Mouse (Mus musculus): Measurements from ENCODE around the gene Apol6. TPM values are rescaled to one million over a fixed set of nuclear protein-coding genes. Genes with fewer than 3 reads are reported as not detected.

Apol6 gene
- polyA plus RNA-seq, 1 experiment: 4.8 TPM

DNA sequence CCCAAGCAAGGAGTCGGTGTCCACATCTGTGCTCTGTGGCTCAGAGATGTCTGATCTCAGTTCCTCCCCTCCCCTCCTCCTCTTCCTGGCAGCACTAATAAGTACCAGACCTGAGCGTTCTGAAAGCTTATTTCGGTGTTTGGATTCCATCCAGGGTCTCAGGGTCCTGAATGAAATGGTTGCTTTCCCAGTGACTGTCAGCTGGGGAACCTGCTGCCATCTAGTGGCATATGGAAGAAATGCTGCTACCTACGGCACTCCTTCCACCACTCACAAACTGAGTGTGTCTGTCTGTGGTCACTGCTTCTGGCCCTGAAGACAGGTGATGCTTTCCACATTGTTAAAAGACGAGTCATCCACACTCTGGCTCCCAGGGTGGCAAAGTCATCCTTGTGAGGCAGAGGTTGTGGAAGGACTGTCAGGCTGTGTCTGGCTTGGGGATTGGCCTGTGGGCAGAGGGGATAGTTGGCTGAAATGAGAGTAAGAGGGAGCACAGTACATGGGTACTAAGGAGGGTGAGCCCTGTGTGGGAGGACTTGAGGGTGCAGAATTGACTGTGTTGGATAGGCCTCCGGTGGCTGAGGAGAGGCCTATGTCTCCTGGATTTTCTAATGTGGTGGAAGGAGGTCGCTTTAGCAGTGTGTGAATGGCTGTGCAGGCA lies 15.1 kb upstream of the Apol6 start:
- H3ac ChIP-seq (ENCODE audit: control insufficient read depth, insufficient read length): no peak overlapping the region
- TF ChIP-seq MYOG (IDR thresholded peaks at IDR 0.05; ENCODE audit: control insufficient read depth in 1 of 3, insufficient read depth in 1 of 3, insufficient read length in 2 of 3, low read depth in 2 of 3): peak in 1 of 3 experiments; percentile 92
- no peak for TF ChIP-seq MAX (IDR thresholded peaks at IDR 0.05; ENCODE audit: low read depth)
- TF ChIP-seq SRF (IDR thresholded peaks at IDR 0.05; ENCODE audit: control insufficient read depth, insufficient read length, low read depth): no peak
- peak; percentile 51 for TF ChIP-seq TCF12 (IDR thresholded peaks at IDR 0.05; ENCODE audit: insufficient read depth, poor library complexity, severe bottlenecking)
- TF ChIP-seq MYOD1 (IDR thresholded peaks at IDR 0.05; ENCODE audit: control insufficient read depth in 1 of 3, insufficient read length in 2 of 3, low read depth in 2 of 3): peak in 2 of 3 experiments; percentile 93 to 97
- no peak for TF ChIP-seq REST (IDR thresholded peaks at IDR 0.05; ENCODE audit: insufficient read depth, insufficient read length)
- peak; percentile 38 for TF ChIP-seq POLR2A (IDR thresholded peaks at IDR 0.05; ENCODE audit: insufficient read length, low read depth)
- no peak for TF ChIP-seq POLR2AphosphoS2 (IDR thresholded peaks at IDR 0.05; ENCODE audit: insufficient read length, low read depth)
- peak; percentile 37 for TF ChIP-seq TCF3 (IDR thresholded peaks at IDR 0.05; ENCODE audit: insufficient read length, low read depth)
- no peak for TF ChIP-seq CEBPB (IDR thresholded peaks at IDR 0.05; ENCODE audit: insufficient read depth, poor library complexity, severe bottlenecking)
- no peak for TF ChIP-seq E2F4 (IDR thresholded peaks at IDR 0.05; ENCODE audit: insufficient read depth)
- TF ChIP-seq USF1 (IDR thresholded peaks at IDR 0.05; ENCODE audit: low read depth): no peak
- no peaks in the 10 kb centered on the region for H3K27me3 ChIP-seq (ENCODE audit: control insufficient read depth, insufficient read depth, insufficient read length)
- H3K4me2 ChIP-seq (ENCODE audit: low read depth): peak overlapping the region; percentile 43
- no peak overlapping the region for H3K4me3 ChIP-seq
- H3K79me2 ChIP-seq (ENCODE audit: control insufficient read depth, insufficient read depth): no peaks in the 10 kb centered on the region
- H3K36me3 ChIP-seq (ENCODE audit: control insufficient read depth, insufficient read depth): no peaks in the 10 kb centered on the region

DNA sequence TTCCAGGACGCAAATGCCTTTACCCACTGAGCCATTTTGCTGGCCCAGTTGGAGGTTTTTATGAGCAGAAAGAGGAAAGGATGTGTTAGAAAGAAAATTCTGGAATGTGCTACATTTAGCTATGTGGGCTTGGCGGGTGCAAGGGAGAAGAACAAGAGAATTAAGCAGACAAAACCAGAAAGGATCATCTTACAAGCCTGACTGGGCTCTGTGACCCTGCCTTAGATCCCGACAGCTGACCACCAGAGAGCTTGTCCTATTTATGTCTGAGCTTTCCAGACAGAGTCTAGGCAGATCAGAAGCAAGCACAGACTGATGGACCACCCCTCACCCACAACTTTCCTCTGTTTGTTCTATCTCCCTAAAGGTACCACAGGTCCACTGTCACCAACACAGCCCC lies 13.3 kb upstream of the Apol6 start:
- Histone ChIP-seq H3K79me2 (ENCODE audit: control insufficient read depth, insufficient read depth) (no peaks in the 10 kb centered on the region), H3K36me3 (ENCODE audit: control insufficient read depth, insufficient read depth) (no peaks in the 10 kb centered on the region), H3K4me2 (ENCODE audit: low read depth) (peak overlapping the region; percentile 64), H3K4me3 (no peak overlapping the region), H3K27me3 (ENCODE audit: control insufficient read depth, insufficient read depth, insufficient read length) (no peaks in the 10 kb centered on the region), H3ac (ENCODE audit: control insufficient read depth, insufficient read length) (no peak overlapping the region)
- TF ChIP-seq SRF (IDR thresholded peaks at IDR 0.05; ENCODE audit: control insufficient read depth, insufficient read length, low read depth) (no peak), MYOG (IDR thresholded peaks at IDR 0.05; ENCODE audit: control insufficient read depth in 1 of 3, insufficient read depth in 1 of 3, insufficient read length in 2 of 3, low read depth in 2 of 3) (peak in 2 of 3 experiments; percentile 45 to 69), TCF12 (IDR thresholded peaks at IDR 0.05; ENCODE audit: insufficient read depth, poor library complexity, severe bottlenecking) (peak; percentile 64), MYOD1 (IDR thresholded peaks at IDR 0.05; ENCODE audit: control insufficient read depth in 1 of 3, insufficient read length in 2 of 3, low read depth in 2 of 3) (peak; percentile 44 to 66 (median 64))

DNA sequence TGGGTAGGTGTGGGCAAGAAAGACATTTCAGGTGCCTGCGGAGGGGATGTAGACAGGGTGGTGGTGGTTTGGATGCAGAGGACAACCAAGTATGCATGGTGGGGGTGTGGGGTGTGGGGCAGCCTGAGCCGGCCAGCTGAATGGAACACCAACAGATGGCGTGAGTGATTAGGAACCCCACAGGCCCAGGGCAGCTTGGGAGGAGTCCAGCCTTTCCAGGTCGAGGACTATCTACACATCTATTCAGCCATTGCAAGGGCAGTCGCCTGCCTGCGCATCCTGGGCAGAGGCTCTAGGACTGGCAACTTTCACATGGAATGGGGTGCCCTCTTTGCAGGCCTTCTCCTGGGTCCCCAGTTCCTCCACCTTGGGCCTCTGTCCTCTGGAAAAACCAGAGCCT lies 10.0 kb upstream of the Apol6 start:
- Histone ChIP-seq H3ac (ENCODE audit: control insufficient read depth, insufficient read length) (no peak overlapping the region), H3K79me2 (ENCODE audit: control insufficient read depth, insufficient read depth) (no peaks in the 10 kb centered on the region), H3K4me3 (no peak overlapping the region), H3K36me3 (ENCODE audit: control insufficient read depth, insufficient read depth) (no peaks in the 10 kb centered on the region), H3K27me3 (ENCODE audit: control insufficient read depth, insufficient read depth, insufficient read length) (no peaks in the 10 kb centered on the region), H3K4me2 (ENCODE audit: low read depth) (no peak overlapping the region)
- TF ChIP-seq MYOG (IDR thresholded peaks at IDR 0.05; ENCODE audit: control insufficient read depth in 1 of 3, insufficient read depth in 1 of 3, insufficient read length in 2 of 3, low read depth in 2 of 3) (peak in 1 of 3 experiments; percentile 26), MYOD1 (IDR thresholded peaks at IDR 0.05; ENCODE audit: control insufficient read depth in 1 of 3, insufficient read length in 2 of 3, low read depth in 2 of 3) (peak in 1 of 3 experiments; percentile 44), USF1 (IDR thresholded peaks at IDR 0.05; ENCODE audit: low read depth) (no peak)

DNA sequence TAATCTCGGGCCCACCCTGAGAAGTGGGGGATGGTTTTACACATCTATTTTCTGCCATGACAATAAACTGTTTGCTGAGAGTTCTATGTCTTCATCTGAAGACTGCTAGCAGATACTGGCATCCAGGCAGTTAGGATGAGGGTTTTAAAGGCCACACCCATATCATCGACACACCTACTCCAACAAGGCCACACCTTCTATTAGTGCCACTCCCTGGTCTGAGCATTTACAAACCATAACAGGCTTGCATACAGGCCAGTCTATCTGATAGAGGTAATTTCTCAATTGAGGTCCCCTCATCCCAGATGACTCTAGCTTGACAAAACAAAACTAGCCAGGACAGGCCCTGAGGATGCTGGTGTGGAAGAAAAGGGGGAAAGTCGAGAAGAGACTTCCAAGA lies 8.9 kb upstream of the Apol6 start:
- TF ChIP-seq SRF (IDR thresholded peaks at IDR 0.05; ENCODE audit: control insufficient read depth, insufficient read length, low read depth) (peak; percentile 54), POLR2A (IDR thresholded peaks at IDR 0.05; ENCODE audit: insufficient read length, low read depth) (no peak)
- no peak overlapping the region for H3ac ChIP-seq (ENCODE audit: control insufficient read depth, insufficient read length)
- H3K27me3 ChIP-seq (ENCODE audit: control insufficient read depth, insufficient read depth, insufficient read length): no peaks in the 10 kb centered on the region
- H3K36me3 ChIP-seq (ENCODE audit: control insufficient read depth, insufficient read depth): no peaks in the 10 kb centered on the region
- H3K79me2 ChIP-seq (ENCODE audit: control insufficient read depth, insufficient read depth): no peaks in the 10 kb centered on the region
- peak overlapping the region; percentile 98 for H3K4me2 ChIP-seq (ENCODE audit: low read depth)
- H3K4me3 ChIP-seq: peak overlapping the region; percentile 1

DNA sequence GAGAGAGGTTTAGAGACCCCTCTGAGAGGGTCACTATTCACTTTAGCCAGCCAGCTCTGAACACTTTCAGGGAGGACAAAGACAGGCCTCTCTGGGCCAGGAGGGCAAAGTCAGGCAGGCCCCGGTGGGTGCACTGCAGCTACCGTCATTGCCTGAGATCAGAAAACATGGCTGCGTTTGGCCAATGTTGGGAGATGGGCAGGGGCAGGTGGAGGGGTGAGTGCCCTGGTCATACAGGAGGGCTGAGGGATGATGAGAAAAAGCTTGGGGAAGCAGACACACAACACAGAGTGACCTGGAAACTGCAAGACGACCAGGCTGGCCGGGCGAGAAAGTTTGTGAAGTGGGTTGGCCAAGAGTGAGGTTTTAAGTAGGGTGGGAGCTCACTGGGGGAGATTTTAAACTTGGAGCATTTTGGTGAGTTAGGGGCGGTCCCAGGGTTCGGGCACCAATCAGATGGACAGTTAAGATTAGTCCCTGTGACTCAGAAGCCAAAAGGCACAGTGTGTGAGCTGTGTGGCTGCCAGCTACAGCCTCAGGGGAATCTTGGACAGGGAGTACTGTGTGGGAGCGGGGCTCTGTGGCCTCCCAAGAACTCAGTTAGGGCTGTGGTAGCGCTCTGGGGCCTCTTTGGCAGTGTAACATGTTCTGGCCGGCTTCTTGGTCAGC lies 8.1 kb upstream of the Apol6 start:
- Histone ChIP-seq H3K4me3 (peak overlapping the region; percentile 1), H3K36me3 (ENCODE audit: control insufficient read depth, insufficient read depth) (no peaks in the 10 kb centered on the region), H3ac (ENCODE audit: control insufficient read depth, insufficient read length) (peak overlapping the region; percentile 5), H3K4me2 (ENCODE audit: low read depth) (peak overlapping the region; percentile 98), H3K27me3 (ENCODE audit: control insufficient read depth, insufficient read depth, insufficient read length) (no peaks in the 10 kb centered on the region), H3K79me2 (ENCODE audit: control insufficient read depth, insufficient read depth) (no peaks in the 10 kb centered on the region)
- TF ChIP-seq TCF12 (IDR thresholded peaks at IDR 0.05; ENCODE audit: insufficient read depth, poor library complexity, severe bottlenecking): no peak
- peak in 1 of 3 experiments; percentile 56 for TF ChIP-seq MYOG (IDR thresholded peaks at IDR 0.05; ENCODE audit: control insufficient read depth in 1 of 3, insufficient read depth in 1 of 3, insufficient read length in 2 of 3, low read depth in 2 of 3)
- no peak for TF ChIP-seq MAX (IDR thresholded peaks at IDR 0.05; ENCODE audit: low read depth)
- TF ChIP-seq TCF3 (IDR thresholded peaks at IDR 0.05; ENCODE audit: insufficient read length, low read depth): peak; percentile 70
- TF ChIP-seq POLR2A (IDR thresholded peaks at IDR 0.05; ENCODE audit: insufficient read length, low read depth): peak; percentile 68
- TF ChIP-seq REST (IDR thresholded peaks at IDR 0.05; ENCODE audit: insufficient read depth, insufficient read length): no peak
- TF ChIP-seq POLR2AphosphoS2 (IDR thresholded peaks at IDR 0.05; ENCODE audit: insufficient read length, low read depth): peak; percentile 81
- TF ChIP-seq CEBPB (IDR thresholded peaks at IDR 0.05; ENCODE audit: insufficient read depth, poor library complexity, severe bottlenecking): no peak
- TF ChIP-seq MYOD1 (IDR thresholded peaks at IDR 0.05; ENCODE audit: control insufficient read depth in 1 of 3, insufficient read length in 2 of 3, low read depth in 2 of 3): peak; percentile 85 to 99 (median 98)
- no peak for TF ChIP-seq SRF (IDR thresholded peaks at IDR 0.05; ENCODE audit: control insufficient read depth, insufficient read length, low read depth)
- TF ChIP-seq E2F4 (IDR thresholded peaks at IDR 0.05; ENCODE audit: insufficient read depth): peak; percentile 32

Data from myocyte (in vitro differentiated cells).